Mouse (Mus musculus): Measurements from ENCODE around the gene Ovca2.

DNA sequence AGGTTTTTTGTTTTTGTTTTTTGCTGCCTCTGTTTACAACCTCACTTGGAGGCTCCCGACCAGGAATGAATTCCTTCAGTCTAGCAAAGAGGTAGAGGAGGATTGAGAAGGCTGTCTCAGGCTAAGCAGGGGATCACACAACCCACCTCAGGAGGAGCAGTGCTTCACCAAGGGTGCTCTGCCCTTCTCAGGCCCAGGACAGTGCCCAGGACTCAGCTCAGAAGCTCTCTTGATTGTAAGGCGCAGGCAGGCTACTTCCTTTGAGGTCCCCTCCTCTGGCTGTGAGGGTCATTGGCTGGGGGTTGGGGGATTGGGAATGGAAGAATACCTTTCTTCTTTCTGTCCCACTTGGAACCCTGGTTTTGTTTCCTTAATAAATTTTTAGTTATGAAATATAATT, 14.6 kb downstream of the Ovca2 start:
- TF ChIP-seq CTCF (IDR thresholded peaks at IDR 0.05; ENCODE audit: borderline replicate concordance, control insufficient read depth, extremely low read depth, insufficient read depth, low read length, poor library complexity) (no peak), POLR2A (IDR thresholded peaks at IDR 0.05; ENCODE audit: control insufficient read depth, extremely low read depth, insufficient read depth, low read length, poor library complexity) (no peak)

Measured in thymus, adult 2 months (tissue).